8 mouse cellular contexts compared by ENCODE assay signal in the genomic region with DNA sequence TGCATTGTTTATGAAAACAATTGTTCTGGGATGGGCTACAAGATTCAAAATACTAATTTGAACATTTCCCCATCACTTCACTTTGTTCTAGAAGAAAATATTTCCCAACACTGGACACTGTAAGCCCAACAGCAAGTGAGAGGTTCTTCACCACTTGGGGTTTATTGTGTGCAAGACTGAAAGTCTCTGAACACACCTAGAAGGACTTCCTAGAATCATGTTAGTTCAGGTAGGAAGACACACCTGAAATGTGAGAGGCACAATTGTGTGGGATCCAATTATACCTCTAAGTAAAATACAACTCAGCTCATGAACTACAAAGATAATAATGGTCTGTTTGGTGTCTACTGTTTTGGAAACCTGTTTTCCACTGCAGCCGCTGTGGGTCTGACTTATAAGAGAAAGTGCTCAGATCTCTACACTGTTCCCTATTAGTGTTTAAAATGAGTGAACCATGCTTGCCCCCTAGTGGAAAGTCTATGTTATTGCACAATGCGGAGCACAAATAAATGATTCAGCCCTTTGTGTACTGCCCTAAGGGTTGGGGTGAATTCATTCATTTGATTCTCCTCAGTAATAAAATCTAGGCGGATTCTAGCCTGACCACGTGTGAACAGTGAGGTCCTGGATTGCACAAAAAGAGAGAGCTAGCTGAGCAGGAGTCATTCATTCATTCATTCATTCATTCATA.
DNase-seq lines count a peak whose midpoint lies in the region; ATAC-seq lines count a peak whose summit lies in the region.

No protein-coding gene starts in this region.

- no peaks in the 10 kb centered on the region for H3K9me3 ChIP-seq in neural tube, embryonic 11.5 days (ENCODE audit: control insufficient read depth, low read length)
- no peaks in the 10 kb centered on the region for H3K9me3 ChIP-seq in embryonic facial prominence, embryonic 12.5 days

- no peaks in the 10 kb centered on the region for H3K4me1 ChIP-seq in neural tube, embryonic 11.5 days (ENCODE audit: control insufficient read depth, insufficient read depth, low read length)
- no peaks in the 10 kb centered on the region for H3K4me1 ChIP-seq in embryonic facial prominence, embryonic 12.5 days

- ATAC-seq in neural tube, embryonic 11.5 days (ENCODE audit: insufficient read depth, low FRiP score, low TSS enrichment): peak; percentile 67
- peak; percentile 47 for ATAC-seq in embryonic facial prominence, embryonic 12.5 days (ENCODE audit: insufficient number of reproducible peaks, insufficient read depth, low FRiP score, low TSS enrichment)

- peak; percentile 27 for DNase-seq in adrenal gland, postnatal 10 days
- no peak for DNase-seq in adrenal gland, adult 8-10 months
- peak; percentile 44 for DNase-seq in neural tube, embryonic 11.5 days (ENCODE audit: low spot score)
- DNase-seq in neural tube, embryonic 10.5 days (ENCODE audit: extremely low spot score, low spot score): no peak
- DNase-seq in kidney, postnatal 14 days: peak; percentile 18
- DNase-seq in retina, postnatal 7 days (ENCODE audit: low read depth, low spot score): peak; percentile 32
- DNase-seq in thymus, postnatal 25 days: no peak

- H3K27me3 ChIP-seq in neural tube, embryonic 11.5 days (ENCODE audit: control insufficient read depth, insufficient read depth, low read length): no peaks in the 10 kb centered on the region
- H3K27me3 ChIP-seq in embryonic facial prominence, embryonic 12.5 days: no peaks in the 10 kb centered on the region

- no peaks in the 10 kb centered on the region for H3K36me3 ChIP-seq in neural tube, embryonic 11.5 days (ENCODE audit: control insufficient read depth, insufficient read depth, low read length)
- H3K36me3 ChIP-seq in embryonic facial prominence, embryonic 12.5 days: no peaks in the 10 kb centered on the region

- 17% methylated on average over 4 of the region's 4 CpGs for whole genome bisulfite sequencing in neural tube, embryonic 11.5 days
- WGBS in embryonic facial prominence, embryonic 12.5 days: 3% methylated on average over 4 of the region's 4 CpGs

- no peak overlapping the region for H3K27ac ChIP-seq in neural tube, embryonic 11.5 days (ENCODE audit: low read depth, low read length)
- no peak overlapping the region for H3K27ac ChIP-seq in embryonic facial prominence, embryonic 12.5 days

- H3K4me2 ChIP-seq in neural tube, embryonic 11.5 days (ENCODE audit: low read depth): no peak overlapping the region
- no peak overlapping the region for H3K4me2 ChIP-seq in embryonic facial prominence, embryonic 12.5 days (replicated peaks)

- H3K4me3 ChIP-seq in neural tube, embryonic 11.5 days (ENCODE audit: low read depth, low read length): no peak overlapping the region
- H3K4me3 ChIP-seq in embryonic facial prominence, embryonic 12.5 days: no peak overlapping the region

- H3K9ac ChIP-seq in neural tube, embryonic 11.5 days (ENCODE audit: low read length): no peak overlapping the region
- H3K9ac ChIP-seq in embryonic facial prominence, embryonic 12.5 days: no peak overlapping the region

Comparison
In these comparisons a context has a peak if more than half of its experiments do, and no peak if none do; other contexts are left out.
1. DNase-seq: peak in adrenal gland, postnatal 10 days (single experiment), neural tube, embryonic 11.5 days (single experiment), kidney, postnatal 14 days (single experiment) and retina, postnatal 7 days (single experiment); none in adrenal gland, adult 8-10 months (single experiment), neural tube, embryonic 10.5 days (single experiment) and thymus, postnatal 25 days (single experiment).